Mouse (Mus musculus): ENCODE results near the gene Birc5. TPM values are rescaled to one million over a fixed set of nuclear protein-coding genes. Genes with fewer than 3 reads are reported as not detected.
"Not testable (repeated sequence)": the region's sequence is repeated elsewhere in the genome, so short reads cannot be mapped to it uniquely, and the experiment has no call there.

Birc5 gene
- total RNA-seq (2021), result 1 to 10 TPM; 5.0 to 5.2 TPM
- long read RNA-seq, transcript Birc5-201 (4 exons, 947 nt), result major isoform, 16 of 17 reads
- long read RNA-seq, partial matches to known transcripts, result 0 of 17 reads
- long read RNA-seq, other reads (novel, unspliced or antisense), result 1 of 17 reads

GRCm38 (mm10) chr11:117848985-117849671, at the start of gene Birc5:
TSS of gene Birc5 (plus strand) at chr11:117849251.
- peak; percentile 92 to 97 for DNase-seq (ENCODE audit: low spot score in 2 of 2)

- no peak for DNase-seq (ENCODE audit: low spot score in 2 of 2)
These were observed 49.0 kb upstream of the Birc5 start for GRCm38 (mm10) chr11:117800038-117800437.

GRCm38 (mm10) chr11:117801650-117802049, 47.4 kb upstream of the Birc5 start:
- DNase-seq (ENCODE audit: low spot score in 2 of 2), result no peak

- DNase-seq (ENCODE audit: low spot score in 2 of 2), result no peak
These were observed 45.8 kb upstream of the Birc5 start for GRCm38 (mm10) chr11:117803166-117803688.

GRCm38 (mm10) chr11:117806781-117807180, 42.3 kb upstream of the Birc5 start:
- DNase-seq (ENCODE audit: low spot score in 2 of 2), result no peak

- peak; percentile 52 to 71 for DNase-seq (ENCODE audit: low spot score in 2 of 2)
These were observed 39.4 kb upstream of the Birc5 start, which contains the start of the genes Gm20708 and Syngr2 for GRCm38 (mm10) chr11:117809407-117810311. TSS of gene Gm20708 (plus strand) at chr11:117809668. TSS of gene Syngr2 (plus strand) at chr11:117809668.

- DNase-seq (ENCODE audit: low spot score in 2 of 2), result peak; percentile 69 to 73
These were observed 38.5 kb upstream of the Birc5 start for GRCm38 (mm10) chr11:117810401-117811046.

GRCm38 (mm10) chr11:117813867-117814266, 35.2 kb upstream of the Birc5 start:
- DNase-seq (ENCODE audit: low spot score in 2 of 2), result no peak

GRCm38 (mm10) chr11:117814704-117815366, 34.2 kb upstream of the Birc5 start:
- DNase-seq (ENCODE audit: low spot score in 2 of 2), result no peak

GRCm38 (mm10) chr11:117815850-117816249, 33.2 kb upstream of the Birc5 start:
- DNase-seq (ENCODE audit: low spot score in 2 of 2), result not testable (repeated sequence)

GRCm38 (mm10) chr11:117816389-117816996, 32.6 kb upstream of the Birc5 start:
- DNase-seq (ENCODE audit: low spot score in 2 of 2), result no peak

- DNase-seq (ENCODE audit: low spot score in 2 of 2), result no peak
These were observed 30.0 kb upstream of the Birc5 start for GRCm38 (mm10) chr11:117819095-117819494.

GRCm38 (mm10) chr11:117820173-117820572, 28.9 kb upstream of the Birc5 start:
- DNase-seq (ENCODE audit: low spot score in 2 of 2), result no peak

- no peak for DNase-seq (ENCODE audit: low spot score in 2 of 2)
These were observed 27.2 kb upstream of the Birc5 start for GRCm38 (mm10) chr11:117821868-117822267.

- DNase-seq (ENCODE audit: low spot score in 2 of 2), result no peak
These were observed 26.3 kb upstream of the Birc5 start for GRCm38 (mm10) chr11:117822728-117823241.

GRCm38 (mm10) chr11:117823411-117823810, 25.6 kb upstream of the Birc5 start:
- DNase-seq (ENCODE audit: low spot score in 2 of 2), result no peak

- peak; percentile 86 for DNase-seq (ENCODE audit: low spot score in 2 of 2)
These were observed 24.7 kb upstream of the Birc5 start for GRCm38 (mm10) chr11:117824060-117824969.

GRCm38 (mm10) chr11:117825333-117826101, 23.5 kb upstream of the Birc5 start, which contains the start of the genes Afmid and Tk1:
TSS of gene Afmid (plus strand) at chr11:117825924.
TSS of gene Tk1 (minus strand) at chr11:117826092.
- DNase-seq (ENCODE audit: low spot score in 2 of 2), result peak; percentile 54 to 59
